In the genomic region with DNA sequence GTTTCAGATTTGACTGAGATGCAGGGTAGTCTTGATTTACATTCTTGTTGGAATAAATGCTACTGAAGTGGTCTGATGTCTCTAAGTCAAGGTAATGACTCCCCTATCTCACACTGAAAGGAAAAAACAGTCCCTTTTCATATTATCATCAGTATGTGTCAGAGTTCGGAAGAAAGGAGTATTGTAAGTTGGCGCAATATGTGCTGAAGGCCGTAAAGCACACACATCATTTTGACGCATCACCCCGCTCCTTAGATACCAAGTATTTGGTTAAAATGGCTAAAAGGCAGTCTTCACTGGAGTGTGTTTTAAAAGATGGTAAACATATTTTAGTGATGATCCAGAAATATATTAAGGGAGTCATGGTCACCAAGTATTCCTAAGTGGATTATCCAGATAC, we compare ENCODE assay signal across 10 mouse cellular contexts. TPM values are rescaled to one million over a fixed set of nuclear protein-coding genes. Genes with fewer than 3 reads are reported as not detected.
DNase-seq lines count a peak whose midpoint lies in the region; ATAC-seq and TF ChIP-seq lines count a peak whose summit lies in the region.
"Had no signal": no experiment of that assay in that cellular context is flagged by ENCODE, and none has a peak within 500 bp of the region (broad histone marks: within the 10 kb centered on the region; RNA-seq: fewer than 3 reads in every experiment).

No protein-coding gene starts in this region.

- H3K27me3 ChIP-seq in lung, embryonic 16.5 days (ENCODE audit: control insufficient read depth, insufficient read depth, low read depth, low read length) = no peaks in the 10 kb centered on the region
- H3K27me3 ChIP-seq in lung, postnatal 0 days (replicated peaks; ENCODE audit: insufficient read depth, low read length) = no peaks in the 10 kb centered on the region
- H3K27me3 ChIP-seq in forebrain, postnatal 0 days (ENCODE audit: insufficient read depth, low read length) = no peaks in the 10 kb centered on the region
- no peaks in the 10 kb centered on the region for H3K27me3 ChIP-seq in limb, embryonic 13.5 days
- no peaks in the 10 kb centered on the region for H3K27me3 ChIP-seq in neural tube, embryonic 15.5 days (replicated peaks)
- H3K27me3 ChIP-seq: megakaryocyte, embryonic 14.5 days had no signal

- no peak overlapping the region for H3K9ac ChIP-seq in lung, embryonic 16.5 days (ENCODE audit: low read length)
- no peak overlapping the region for H3K9ac ChIP-seq in lung, postnatal 0 days (replicated peaks; ENCODE audit: low read depth)
- peak overlapping the region; percentile 49 for H3K9ac ChIP-seq in forebrain, postnatal 0 days
- peak overlapping the region; percentile 48; the same call in 1 of the 2 replicates for H3K9ac ChIP-seq in limb, embryonic 13.5 days
- H3K9ac ChIP-seq in neural tube, embryonic 15.5 days (replicated peaks) = peak overlapping the region; percentile 42; the same call in 1 of the 2 replicates

- H3K4me1 ChIP-seq in lung, embryonic 16.5 days (replicated peaks; ENCODE audit: control insufficient read depth, insufficient read depth, low read length) = no peaks in the 10 kb centered on the region
- H3K4me1 ChIP-seq in lung, postnatal 0 days (ENCODE audit: insufficient read depth, low read depth, low read length) = no peaks in the 10 kb centered on the region
- peaks cover 13% of the 10 kb centered on the region; the same call in 1 of the 2 replicates for H3K4me1 ChIP-seq in forebrain, postnatal 0 days (ENCODE audit: insufficient read depth)
- H3K4me1 ChIP-seq in limb, embryonic 13.5 days = peaks cover 6% of the 10 kb centered on the region
- peaks cover 16% of the 10 kb centered on the region for H3K4me1 ChIP-seq in neural tube, embryonic 15.5 days

- WGBS in lung, embryonic 16.5 days = 66% methylated on average over 5 of the region's 5 CpGs
- WGBS in lung, postnatal 0 days = 63% methylated on average over 5 of the region's 5 CpGs
- 60% methylated on average over 5 of the region's 5 CpGs for WGBS in forebrain, postnatal 0 days
- WGBS in limb, embryonic 13.5 days = 90% methylated on average over 5 of the region's 5 CpGs
- 43% methylated on average over 5 of the region's 5 CpGs for WGBS in neural tube, embryonic 15.5 days

- H3K4me2 ChIP-seq in lung, embryonic 16.5 days (ENCODE audit: low read depth, low read length) = peak overlapping the region; percentile 44
- no peak overlapping the region for H3K4me2 ChIP-seq in lung, postnatal 0 days (replicated peaks; ENCODE audit: low read depth, low read length)
- H3K4me2 ChIP-seq in forebrain, postnatal 0 days (ENCODE audit: low read depth) = peak overlapping the region; percentile 37
- H3K4me2 ChIP-seq in limb, embryonic 13.5 days (replicated peaks) = peak overlapping the region; percentile 54; the same call in 1 of the 2 replicates
- H3K4me2 ChIP-seq in neural tube, embryonic 15.5 days = peak overlapping the region; percentile 48

- no peaks in the 10 kb centered on the region for H3K9me3 ChIP-seq in lung, embryonic 16.5 days (ENCODE audit: control insufficient read depth, low read length)
- no peaks in the 10 kb centered on the region for H3K9me3 ChIP-seq in lung, postnatal 0 days (ENCODE audit: low read length)
- no peaks in the 10 kb centered on the region for H3K9me3 ChIP-seq in forebrain, postnatal 0 days (ENCODE audit: low read length)
- no peaks in the 10 kb centered on the region for H3K9me3 ChIP-seq in limb, embryonic 13.5 days
- H3K9me3 ChIP-seq in neural tube, embryonic 15.5 days (replicated peaks) = no peaks in the 10 kb centered on the region
- H3K9me3 ChIP-seq: megakaryocyte, embryonic 14.5 days had no signal

- no peak overlapping the region for H3K27ac ChIP-seq in lung, embryonic 16.5 days (ENCODE audit: low read length)
- H3K27ac ChIP-seq in lung, postnatal 0 days (ENCODE audit: low read length) = no peak overlapping the region
- H3K27ac ChIP-seq in forebrain, postnatal 0 days (ENCODE audit: low read depth, low read length) = peak overlapping the region; percentile 88
- H3K27ac ChIP-seq in limb, embryonic 13.5 days = no peak overlapping the region
- H3K27ac ChIP-seq in neural tube, embryonic 15.5 days (replicated peaks) = peak overlapping the region; percentile 81

- H3K36me3 ChIP-seq in lung, embryonic 16.5 days (ENCODE audit: control insufficient read depth, insufficient read depth, low read length) = no peaks in the 10 kb centered on the region
- no peaks in the 10 kb centered on the region for H3K36me3 ChIP-seq in lung, postnatal 0 days (ENCODE audit: insufficient read depth, low read length)
- no peaks in the 10 kb centered on the region for H3K36me3 ChIP-seq in forebrain, postnatal 0 days (ENCODE audit: insufficient read depth)
- no peaks in the 10 kb centered on the region for H3K36me3 ChIP-seq in limb, embryonic 13.5 days
- H3K36me3 ChIP-seq in neural tube, embryonic 15.5 days = no peaks in the 10 kb centered on the region

- no peak for ATAC-seq in lung, embryonic 16.5 days (ENCODE audit: low read depth)
- ATAC-seq in lung, postnatal 0 days = no peak
- peak; percentile 62 for ATAC-seq in forebrain, postnatal 0 days
- no peak for ATAC-seq in limb, embryonic 13.5 days (ENCODE audit: low FRiP score, low read depth)
- ATAC-seq in neural tube, embryonic 15.5 days (ENCODE audit: low FRiP score) = peak; percentile 21; the same call in 1 of the 2 replicates
- ATAC-seq in cerebellum, adult (ENCODE audit: insufficient number of reproducible peaks, low FRiP score, low TSS enrichment) = no peak

- DNase-seq in lung, postnatal 0 days (ENCODE audit: low spot score) = no peak
- no peak for DNase-seq in forebrain, postnatal 0 days
- no peak for DNase-seq in urinary bladder, postnatal 25 days (ENCODE audit: low spot score)
- no peak for DNase-seq in thymus, postnatal 10 days (ENCODE audit: low spot score in 2 of 2)

- no peak for TF ChIP-seq CTCF in lung, postnatal 0 days (IDR thresholded peaks at IDR 0.05)
- no peak for TF ChIP-seq CTCF in forebrain, postnatal 0 days (IDR thresholded peaks at IDR 0.05; ENCODE audit: low read depth)

- H3K4me3 ChIP-seq in lung, embryonic 16.5 days (ENCODE audit: low read length) = no peak overlapping the region; the same call in 1 of the 2 replicates
- no peak overlapping the region for H3K4me3 ChIP-seq in lung, postnatal 0 days (ENCODE audit: low read depth, low read length)
- no peak overlapping the region for H3K4me3 ChIP-seq in forebrain, postnatal 0 days (ENCODE audit: low read depth, low read length)
- H3K4me3 ChIP-seq in limb, embryonic 13.5 days = no peak overlapping the region; the same call in 1 of the 2 replicates
- H3K4me3 ChIP-seq in neural tube, embryonic 15.5 days (replicated peaks) = no peak overlapping the region

- no peak for TF ChIP-seq EP300 in lung, postnatal 0 days (IDR thresholded peaks at IDR 0.05)

RNA-seq across cellular contexts. Expression of gene Cc2d2b, which starts 10.9 kb away (rescaled TPM):
- 0.28 TPM in 1 of 2 replicates, not detected in the other for polyA plus RNA-seq in lung, embryonic 16.5 days (2015; fragmentation: Nextera tagmentation; extraction: Ambion mirVana)
- polyA plus RNA-seq in lung, postnatal 0 days (2015; fragmentation: Nextera tagmentation; extraction: Ambion mirVana) = 0.21 and 0.33 TPM in 2 replicates
- 0.24 and 1.7 TPM in 2 replicates for total RNA-seq in forebrain, postnatal 0 days (2014; rRNA removed)
- 0.28 and 0.38 TPM in 2 replicates for polyA plus RNA-seq in forebrain, postnatal 0 days (2015; fragmentation: Nextera tagmentation; extraction: Ambion mirVana)
- 0.22 and 0.25 TPM in 2 replicates for polyA plus RNA-seq in limb, embryonic 13.5 days (2015; fragmentation: Nextera tagmentation; extraction: Ambion mirVana)
- polyA plus RNA-seq in neural tube, embryonic 15.5 days (2015; fragmentation: Nextera tagmentation; extraction: Ambion mirVana) = 0.23 and 0.55 TPM in 2 replicates
- total RNA-seq: heart, adult 8-10 months had no signal

Comparison
In these comparisons a context has a peak if more than half of its experiments do, and no peak if none do; other contexts are left out.
1. ATAC-seq: peak in forebrain, postnatal 0 days (single experiment) and neural tube, embryonic 15.5 days (single experiment); none in lung, embryonic 16.5 days (single experiment), lung, postnatal 0 days (single experiment), limb, embryonic 13.5 days (single experiment) and cerebellum, adult (single experiment).
2. H3K27ac ChIP-seq: peak in forebrain, postnatal 0 days (single experiment) and neural tube, embryonic 15.5 days (single experiment); none in lung, embryonic 16.5 days (single experiment), lung, postnatal 0 days (single experiment) and limb, embryonic 13.5 days (single experiment).
3. H3K9ac ChIP-seq: peak in forebrain, postnatal 0 days (single experiment), limb, embryonic 13.5 days (single experiment) and neural tube, embryonic 15.5 days (single experiment); none in lung, embryonic 16.5 days (single experiment) and lung, postnatal 0 days (single experiment).